In genomic region chr1:75230335-75230994, GRCm38 (mm10) we compare ENCODE assay signal across 27 mouse cellular contexts. TPM values are rescaled to one million over a fixed set of nuclear protein-coding genes. Genes with fewer than 3 reads are reported as not detected.
DNase-seq lines count a peak whose midpoint lies in the region; ATAC-seq and TF ChIP-seq lines count a peak whose summit lies in the region.
"Had no signal": no experiment of that assay in that cellular context is flagged by ENCODE, and none has a peak within 500 bp of the region (broad histone marks: within the 10 kb centered on the region; RNA-seq: fewer than 3 reads in every experiment).

No protein-coding gene starts in this region.

- no peak for ATAC-seq in embryonic facial prominence, embryonic 15.5 days (ENCODE audit: insufficient number of reproducible peaks, low FRiP score, low TSS enrichment, low read depth)
- peak; percentile 53 for ATAC-seq in liver, embryonic 12.5 days
- ATAC-seq in monocyte, adult 5-6 weeks (replicated peaks; ENCODE audit: insufficient number of reproducible peaks, low FRiP score, low TSS enrichment, poor library complexity, severe bottlenecking): 0 out of 2 replicates have a peak, but pooled peaks have one; percentile 7
- ATAC-seq in heart, embryonic 11.5 days (replicated peaks; ENCODE audit: insufficient number of reproducible peaks, low FRiP score, low TSS enrichment): no peak
- ATAC-seq: forebrain, embryonic 16.5 days; hindbrain, postnatal 0 days had no signal

- H3K9me3 ChIP-seq in embryonic facial prominence, embryonic 15.5 days (replicated peaks): no peaks in the 10 kb centered on the region
- H3K9me3 ChIP-seq in embryonic facial prominence, embryonic 10.5 days: no peaks in the 10 kb centered on the region
- H3K9me3 ChIP-seq in MEL (replicated peaks; ENCODE audit: insufficient read depth, low read length): no peaks in the 10 kb centered on the region
- no peaks in the 10 kb centered on the region for H3K9me3 ChIP-seq in liver, embryonic 12.5 days (replicated peaks)
- no peaks in the 10 kb centered on the region for H3K9me3 ChIP-seq in heart, embryonic 11.5 days (replicated peaks; ENCODE audit: control insufficient read depth, low read length)
- H3K9me3 ChIP-seq: midbrain, embryonic 12.5 days; neural tube, embryonic 15.5 days had no signal

- 0 out of 2 replicates have a peak overlapping the region, but pooled peaks have one; percentile 60 for H3K27ac ChIP-seq in embryonic facial prominence, embryonic 15.5 days (replicated peaks)
- no peak overlapping the region for H3K27ac ChIP-seq in embryonic facial prominence, embryonic 10.5 days (replicated peaks)
- H3K27ac ChIP-seq in MEL (ENCODE audit: control insufficient read depth, low read depth, low read length): no peak overlapping the region
- H3K27ac ChIP-seq in liver, embryonic 12.5 days: peak overlapping the region; percentile 87; the same call in 1 of the 2 replicates
- H3K27ac ChIP-seq in heart, embryonic 11.5 days (ENCODE audit: low read depth, low read length): no peak overlapping the region
- H3K27ac ChIP-seq: hindbrain, postnatal 0 days; midbrain, embryonic 12.5 days; neural tube, embryonic 15.5 days had no signal

- WGBS in embryonic facial prominence, embryonic 15.5 days: 63% methylated on average over 7 of the region's 7 CpGs
- WGBS in embryonic facial prominence, embryonic 10.5 days: 74% methylated on average over 7 of the region's 7 CpGs
- 50% methylated on average over 7 of the region's 7 CpGs for WGBS in liver, embryonic 12.5 days (ENCODE audit: insufficient replicate concordance)
- 67% methylated on average over 7 of the region's 7 CpGs for WGBS in heart, embryonic 11.5 days (ENCODE audit: insufficient replicate concordance)

- H3K79me2 ChIP-seq in MEL (ENCODE audit: control insufficient read depth, insufficient read depth, low read length, poor library complexity): no peaks in the 10 kb centered on the region

- no peaks in the 10 kb centered on the region for H3K36me3 ChIP-seq in embryonic facial prominence, embryonic 15.5 days
- H3K36me3 ChIP-seq in embryonic facial prominence, embryonic 10.5 days (replicated peaks): no peaks in the 10 kb centered on the region
- peaks cover 0 to 47% of the 10 kb centered on the region in 2 experiments; a peak in 2 of 4 replicates for H3K36me3 ChIP-seq in MEL (ENCODE audit: control insufficient read depth in 1 of 2, insufficient read depth in 2 of 2, low read length in 2 of 2)
- no peaks in the 10 kb centered on the region for H3K36me3 ChIP-seq in liver, embryonic 12.5 days
- H3K36me3 ChIP-seq in heart, embryonic 11.5 days (ENCODE audit: control insufficient read depth, insufficient read depth, low read length): no peaks in the 10 kb centered on the region
- H3K36me3 ChIP-seq: midbrain, embryonic 12.5 days; neural tube, embryonic 15.5 days had no signal

- no peak overlapping the region for H3K4me2 ChIP-seq in embryonic facial prominence, embryonic 15.5 days (replicated peaks)
- H3K4me2 ChIP-seq in liver, embryonic 12.5 days: peak overlapping the region; percentile 12; the same call in 1 of the 2 replicates
- H3K4me2 ChIP-seq in heart, embryonic 11.5 days: no peak overlapping the region
- H3K4me2 ChIP-seq: midbrain, embryonic 12.5 days; neural tube, embryonic 15.5 days had no signal

- no peak for DNase-seq in embryonic facial prominence, embryonic 10.5 days (ENCODE audit: low spot score)
- DNase-seq in MEL (ENCODE audit: low read depth, low spot score): peak; percentile 75
- DNase-seq in T-cell, adult 2 months (ENCODE audit: low spot score): no peak
- DNase-seq in embryo, embryonic 11 days: no peak
- DNase-seq: cerebellum, postnatal 10 days; heart, postnatal 4 days; kidney, adult 9 months; kidney, postnatal 4 days; lung, adult 2 months; retina, postnatal 1 day; thymus, postnatal 25 days had no signal

- no peak for TF ChIP-seq CTCF in MEL (IDR thresholded peaks at IDR 0.05 in 2 of 3, conservative IDR thresholded peaks at IDR 0.05 in 1 of 3; ENCODE audit: control insufficient read depth in 1 of 3, insufficient read depth in 1 of 3, low read depth in 2 of 3, low read length in 3 of 3, poor library complexity in 1 of 3, severe bottlenecking in 1 of 3)

- H3K27me3 ChIP-seq in embryonic facial prominence, embryonic 15.5 days: no peaks in the 10 kb centered on the region
- H3K27me3 ChIP-seq in embryonic facial prominence, embryonic 10.5 days (replicated peaks; ENCODE audit: low read depth, poor library complexity, severe bottlenecking): peaks cover 12% of the 10 kb centered on the region
- H3K27me3 ChIP-seq in MEL (ENCODE audit: control insufficient read depth in 1 of 2, insufficient read depth in 2 of 2, low read length in 2 of 2): no peaks in the 10 kb centered on the region
- H3K27me3 ChIP-seq in liver, embryonic 12.5 days (replicated peaks): no peaks in the 10 kb centered on the region
- 0 out of 2 replicates have a peak, but pooled peaks cover 3% of the 10 kb centered on the region for H3K27me3 ChIP-seq in heart, embryonic 11.5 days (ENCODE audit: control insufficient read depth, insufficient read depth, low read length)

- peak; percentile 19 to 75; a peak in 2 of 4 replicates for TF ChIP-seq EP300 in MEL (IDR thresholded peaks at IDR 0.05; ENCODE audit: low read depth in 1 of 2, low read length in 2 of 2)

- H3K4me1 ChIP-seq in embryonic facial prominence, embryonic 15.5 days: 0 out of 2 replicates have a peak, but pooled peaks cover 5% of the 10 kb centered on the region
- no peaks in the 10 kb centered on the region for H3K4me1 ChIP-seq in embryonic facial prominence, embryonic 10.5 days
- H3K4me1 ChIP-seq in MEL (ENCODE audit: control insufficient read depth in 1 of 2, insufficient read depth in 2 of 2, low read length in 2 of 2): peaks cover 28 to 55% of the 10 kb centered on the region in 2 experiments
- H3K4me1 ChIP-seq in liver, embryonic 12.5 days: peaks cover 77% of the 10 kb centered on the region
- peaks cover 11% of the 10 kb centered on the region for H3K4me1 ChIP-seq in heart, embryonic 11.5 days (ENCODE audit: control insufficient read depth, insufficient read depth, low read length)

- no peak for TF ChIP-seq RAD21 in MEL (IDR thresholded peaks at IDR 0.05; ENCODE audit: low read depth, low read length)

- H3K4me3 ChIP-seq in embryonic facial prominence, embryonic 15.5 days (replicated peaks): no peak overlapping the region
- H3K4me3 ChIP-seq in embryonic facial prominence, embryonic 10.5 days: no peak overlapping the region
- no peak overlapping the region for H3K4me3 ChIP-seq in MEL (ENCODE audit: control insufficient read depth in 1 of 2, insufficient read depth in 1 of 2, low read depth in 2 of 2, low read length in 2 of 2)
- H3K4me3 ChIP-seq in liver, embryonic 12.5 days: no peak overlapping the region
- H3K4me3 ChIP-seq in heart, embryonic 11.5 days (ENCODE audit: low read depth, low read length): no peak overlapping the region
- H3K4me3 ChIP-seq: midbrain, embryonic 12.5 days; neural tube, embryonic 15.5 days had no signal

- TF ChIP-seq POLR2A in MEL (IDR thresholded peaks at IDR 0.05; ENCODE audit: control insufficient read depth in 1 of 2, insufficient read depth in 1 of 2, low read depth in 1 of 2, low read length in 2 of 2, poor library complexity in 1 of 2): no peak

- no peak overlapping the region for H3K9ac ChIP-seq in embryonic facial prominence, embryonic 15.5 days
- H3K9ac ChIP-seq in MEL (ENCODE audit: control insufficient read depth, low read depth, low read length, poor library complexity, severe bottlenecking): no peak overlapping the region
- 0 out of 2 replicates have a peak overlapping the region, but pooled peaks have one; percentile 37 for H3K9ac ChIP-seq in liver, embryonic 12.5 days
- H3K9ac ChIP-seq in heart, embryonic 11.5 days (ENCODE audit: low read depth, low read length): no peak overlapping the region
- H3K9ac ChIP-seq: midbrain, embryonic 12.5 days; neural tube, embryonic 15.5 days had no signal

RNA-seq across cellular contexts. Expression of gene A630095N17Rik, which starts 1.4 kb away (rescaled TPM):
- polyA plus RNA-seq in embryonic facial prominence, embryonic 15.5 days (2015; fragmentation: Nextera tagmentation; extraction: Ambion mirVana): not detected in 2 replicates
- not detected in 2 replicates for polyA plus RNA-seq in embryonic facial prominence, embryonic 10.5 days (2016; fragmentation: Nextera tagmentation; extraction: Ambion mirVana)
- total RNA-seq in MEL (2012; rRNA removed): 0.46 and 0.58 TPM in 2 replicates
- polyA plus RNA-seq in MEL (2012; ENCODE audit: insufficient read depth in 1 of 2, insufficient read length in 2 of 2, low read depth in 1 of 2, low replicate concordance in 2 of 2, missing spikeins in 1 of 2): under 1 TPM in 1 of 2 experiments, not detected in 1; 0.82 TPM
- not detected in 2 replicates for polyA plus RNA-seq in liver, embryonic 12.5 days (2016; fragmentation: Nextera tagmentation; extraction: Ambion mirVana)
- not detected in 3 replicates for total RNA-seq in monocyte, adult 5-6 weeks (2017)
- not detected in 2 replicates for polyA plus RNA-seq in heart, embryonic 11.5 days (2014; fragmentation: Nextera tagmentation; extraction: Ambion mirVana)
- total RNA-seq: gastrocnemius, adult 18-20 months; heart, postnatal 4 days; hindbrain, postnatal 0 days; layer of hippocampus, postnatal 14 days; left cerebral cortex, postnatal 36 days had no signal
- polyA plus RNA-seq: C2C12; forebrain, embryonic 16.5 days; gonadal fat pad, adult 2 months; heart, embryonic 14.5 days; lung, adult 2 months; midbrain, embryonic 12.5 days; neural tube, embryonic 15.5 days; small intestine, adult 2 months; stomach, embryonic 14.5 days had no signal

RNA-seq across cellular contexts. Expression of gene Dnajb2, which starts 5.7 kb away (rescaled TPM):
- polyA plus RNA-seq in embryonic facial prominence, embryonic 15.5 days (2015; fragmentation: Nextera tagmentation; extraction: Ambion mirVana): 47.9 and 51.3 TPM in 2 replicates
- 27.0 and 27.5 TPM in 2 replicates for polyA plus RNA-seq in embryonic facial prominence, embryonic 10.5 days (2016; fragmentation: Nextera tagmentation; extraction: Ambion mirVana)
- total RNA-seq in MEL (2012; rRNA removed): 10.3 and 12.9 TPM in 2 replicates
- 10 to 100 TPM in 1 of 2 experiments, not detected in 1; 18.9 TPM for polyA plus RNA-seq in MEL (2012; ENCODE audit: insufficient read depth in 1 of 2, insufficient read length in 2 of 2, low read depth in 1 of 2, low replicate concordance in 2 of 2, missing spikeins in 1 of 2)
- 27.2 and 27.8 TPM in 2 replicates for polyA plus RNA-seq in liver, embryonic 12.5 days (2016; fragmentation: Nextera tagmentation; extraction: Ambion mirVana)
- total RNA-seq in monocyte, adult 5-6 weeks (2017): 22.6 to 64.3 TPM (median 30.7 TPM) in 3 replicates
- 15.3 and 17.6 TPM in 2 replicates for polyA plus RNA-seq in heart, embryonic 11.5 days (2014; fragmentation: Nextera tagmentation; extraction: Ambion mirVana)

RNA-seq across cellular contexts. Expression of gene Tuba4a, which starts 10.8 kb away (rescaled TPM):
- 94.8 and 98.3 TPM in 2 replicates for polyA plus RNA-seq in embryonic facial prominence, embryonic 15.5 days (2015; fragmentation: Nextera tagmentation; extraction: Ambion mirVana)
- 14.6 and 16.3 TPM in 2 replicates for polyA plus RNA-seq in embryonic facial prominence, embryonic 10.5 days (2016; fragmentation: Nextera tagmentation; extraction: Ambion mirVana)
- 385 and 396 TPM in 2 replicates for total RNA-seq in MEL (2012; rRNA removed)
- polyA plus RNA-seq in MEL (2012; ENCODE audit: insufficient read depth in 1 of 2, insufficient read length in 2 of 2, low read depth in 1 of 2, low replicate concordance in 2 of 2, missing spikeins in 1 of 2): 100 to 1,000 TPM in 1 of 2 experiments, not detected in 1; 439 TPM
- 465 and 490 TPM in 2 replicates for polyA plus RNA-seq in liver, embryonic 12.5 days (2016; fragmentation: Nextera tagmentation; extraction: Ambion mirVana)
- total RNA-seq in monocyte, adult 5-6 weeks (2017): 55.7 to 63.9 TPM (median 58.5 TPM) in 3 replicates
- 39.2 and 39.8 TPM in 2 replicates for polyA plus RNA-seq in heart, embryonic 11.5 days (2014; fragmentation: Nextera tagmentation; extraction: Ambion mirVana)

RNA-seq across cellular contexts. Expression of gene Stk16, which starts 19.8 kb away (rescaled TPM):
- 121 and 138 TPM in 2 replicates for polyA plus RNA-seq in embryonic facial prominence, embryonic 15.5 days (2015; fragmentation: Nextera tagmentation; extraction: Ambion mirVana)
- polyA plus RNA-seq in embryonic facial prominence, embryonic 10.5 days (2016; fragmentation: Nextera tagmentation; extraction: Ambion mirVana): 139 and 145 TPM in 2 replicates
- total RNA-seq in MEL (2012; rRNA removed): 83.2 and 110 TPM in 2 replicates
- 100 to 1,000 TPM in 1 of 2 experiments, not detected in 1; 154 TPM for polyA plus RNA-seq in MEL (2012; ENCODE audit: insufficient read depth in 1 of 2, insufficient read length in 2 of 2, low read depth in 1 of 2, low replicate concordance in 2 of 2, missing spikeins in 1 of 2)
- 107 and 110 TPM in 2 replicates for polyA plus RNA-seq in liver, embryonic 12.5 days (2016; fragmentation: Nextera tagmentation; extraction: Ambion mirVana)
- 35.5 to 62.5 TPM (median 42.0 TPM) in 3 replicates for total RNA-seq in monocyte, adult 5-6 weeks (2017)
- 81.7 and 82.8 TPM in 2 replicates for polyA plus RNA-seq in heart, embryonic 11.5 days (2014; fragmentation: Nextera tagmentation; extraction: Ambion mirVana)

RNA-seq across cellular contexts. Expression of gene Glb1l, which starts 19.9 kb away (rescaled TPM):
- 18.2 and 25.1 TPM in 2 replicates for polyA plus RNA-seq in embryonic facial prominence, embryonic 15.5 days (2015; fragmentation: Nextera tagmentation; extraction: Ambion mirVana)
- 13.3 and 14.5 TPM in 2 replicates for polyA plus RNA-seq in embryonic facial prominence, embryonic 10.5 days (2016; fragmentation: Nextera tagmentation; extraction: Ambion mirVana)
- 4.0 and 7.6 TPM in 2 replicates for total RNA-seq in MEL (2012; rRNA removed)
- polyA plus RNA-seq in MEL (2012; ENCODE audit: insufficient read depth in 1 of 2, insufficient read length in 2 of 2, low read depth in 1 of 2, low replicate concordance in 2 of 2, missing spikeins in 1 of 2): 10 to 100 TPM in 1 of 2 experiments, not detected in 1; 13.0 TPM
- 5.2 and 6.1 TPM in 2 replicates for polyA plus RNA-seq in liver, embryonic 12.5 days (2016; fragmentation: Nextera tagmentation; extraction: Ambion mirVana)
- 9.2 to 12.8 TPM (median 9.2 TPM) in 3 replicates for total RNA-seq in monocyte, adult 5-6 weeks (2017)
- 6.8 and 8.4 TPM in 2 replicates for polyA plus RNA-seq in heart, embryonic 11.5 days (2014; fragmentation: Nextera tagmentation; extraction: Ambion mirVana)

Comparison
In these comparisons a context has a peak if more than half of its experiments do, and no peak if none do; other contexts are left out.
1. H3K27ac ChIP-seq: peak in embryonic facial prominence, embryonic 15.5 days (single experiment) and liver, embryonic 12.5 days (single experiment); none in embryonic facial prominence, embryonic 10.5 days (single experiment), MEL (single experiment) and heart, embryonic 11.5 days (single experiment).
2. ATAC-seq: peak in liver, embryonic 12.5 days (single experiment) and monocyte, adult 5-6 weeks (single experiment); none in embryonic facial prominence, embryonic 15.5 days (single experiment) and heart, embryonic 11.5 days (single experiment).